Mouse (Mus musculus) midbrain, embryonic 10.5 days (tissue): ENCODE results near the gene H2afb2. TPM values are rescaled to one million over a fixed set of nuclear protein-coding genes. Genes with fewer than 3 reads are reported as not detected.

Experiments
- DNase-seq: peaks from one replicate; pipeline ENCODE4 v3.0.0-alpha.2; 2017; ENCODE audit warnings: low spot score
- H3K27ac ChIP-seq: fragments of 300-500 bp; sonication (generic); replicated peaks from 2 replicates; pipeline ENCODE4 v1.5.1; 2016; ENCODE audit warnings: mild to moderate bottlenecking
- H3K27me3 ChIP-seq: fragments of 300-500 bp; sonication (generic); 2 replicates; pipeline ENCODE4 v1.6.1; 2016; ENCODE audit warnings: low read depth, mild to moderate bottlenecking; ENCODE audit not compliant: poor library complexity, severe bottlenecking
- H3K36me3 ChIP-seq: fragments of 300-500 bp; sonication (generic); 2 replicates; pipeline ENCODE4 v1.6.1; 2016; ENCODE audit warnings: mild to moderate bottlenecking, moderate library complexity
- H3K4me1 ChIP-seq: fragments of 300-500 bp; sonication (generic); 2 replicates; pipeline ENCODE4 v1.6.1; 2016
- H3K4me3 ChIP-seq: fragments of 300-500 bp; sonication (generic); 2 replicates; pipeline ENCODE4 v1.5.1; 2016; ENCODE audit warnings: mild to moderate bottlenecking, moderate library complexity
- H3K9me3 ChIP-seq: fragments of 300-500 bp; sonication (generic); replicated peaks from 2 replicates; pipeline ENCODE4 v1.6.1; 2016; ENCODE audit warnings: mild to moderate bottlenecking
- WGBS: fragments of 180-500 bp; shearing (Covaris S2); methylation state at CpG from one replicate; pipeline ENCODE4 v1.1.7; 2016; 5-methylcytosine and 5-hydroxymethylcytosine counted together
- polyA plus RNA-seq: library from polyadenylated mRNA; unstranded; fragments of >200 nt; fragmentation: Nextera tagmentation; extraction: Ambion mirVana; gene quantifications from 2 replicates; pipeline ENCODE4 v1.2.1, GENCODE M21; 2016

The H2afb2 gene
- polyA plus RNA-seq: not detected in 2 replicates

GRCm38 (mm10) chrX:116680878-116681277 is at the start of gene H2afb2:
Gene H2afb2 (plus strand): TSS chrX:116681178.
- DNase-seq: no peak
- H3K27me3 ChIP-seq: no peaks in the 10 kb centered on the region
- H3K4me1 ChIP-seq: no peaks in the 10 kb centered on the region
- H3K9me3 ChIP-seq: no peaks in the 10 kb centered on the region
- 88% methylated on average over 6 of the region's 6 CpGs for WGBS
- no peaks in the 10 kb centered on the region for H3K36me3 ChIP-seq
- H3K4me3 ChIP-seq: no peak within 1 kb of the TSS
- no peak within 1 kb of the TSS for H3K27ac ChIP-seq

Other genes with a start within 250 kb of the H2afb2 start
- not detected in 2 replicates for gene Cpxcr1, start 232.2 kb upstream of the H2afb2 start, polyA plus RNA-seq